Mouse (Mus musculus) stomach, embryonic 14.5 days (tissue): Measurements from ENCODE around the gene Cyp4a12a. TPM values are rescaled to one million over a fixed set of nuclear protein-coding genes. Genes with fewer than 3 reads are reported as not detected.
"Not testable (repeated sequence)": the region's sequence is repeated elsewhere in the genome, so short reads cannot be mapped to it uniquely, and the experiment has no call there.

Experiments
- ATAC-seq: fragments of 200-750 bp; cut with Nextera tagmentation; 2 replicates; pipeline ENCODE4 v1.8.0; 2017; ENCODE audit warnings: low read depth, moderate TSS enrichment; ENCODE audit not compliant: insufficient number of reproducible peaks, insufficient read depth, low FRiP score
- H3K27ac ChIP-seq: fragments of 300-500 bp; sonication (generic); 2 replicates; pipeline ENCODE4 v1.5.1; 2014; ENCODE audit warnings: mild to moderate bottlenecking, low read length, moderate library complexity, mixed read lengths
- H3K27me3 ChIP-seq: fragments of 300-500 bp; sonication (generic); 2 replicates; pipeline ENCODE4 v1.6.1; 2014; ENCODE audit warnings: low read length, control low read depth, mixed read lengths; ENCODE audit not compliant: control insufficient read depth, insufficient read depth
- H3K36me3 ChIP-seq: fragments of 300-500 bp; sonication (generic); 2 replicates; pipeline ENCODE4 v1.6.1; 2014; ENCODE audit warnings: mild to moderate bottlenecking, control low read depth, low read length, moderate library complexity, mixed read lengths; ENCODE audit not compliant: control insufficient read depth, insufficient read depth
- H3K4me1 ChIP-seq: fragments of 300-500 bp; sonication (generic); 2 replicates; pipeline ENCODE4 v1.6.1; 2014; ENCODE audit warnings: low read length, control low read depth, mixed read lengths; ENCODE audit not compliant: control insufficient read depth, insufficient read depth
- H3K4me2 ChIP-seq: fragments of 300-500 bp; sonication (generic); replicated peaks from 2 replicates; pipeline ENCODE4 v1.6.1; 2014; ENCODE audit warnings: low read depth, low read length, control low read depth
- H3K4me3 ChIP-seq: fragments of 300-500 bp; sonication (generic); 2 replicates; pipeline ENCODE4 v1.5.1; 2014; ENCODE audit warnings: low read depth, low read length, control low read depth
- H3K9ac ChIP-seq: fragments of 300-500 bp; sonication (generic); replicated peaks from 2 replicates; pipeline ENCODE4 v1.6.1; 2014; ENCODE audit warnings: low read depth, mild to moderate bottlenecking, control low read depth, low read length, moderate library complexity, mixed read lengths
- H3K9me3 ChIP-seq: fragments of 300-500 bp; sonication (generic); 2 replicates; pipeline ENCODE4 v1.6.1; 2016; ENCODE audit warnings: low read depth, low read length, control low read depth; ENCODE audit not compliant: control insufficient read depth
- WGBS: fragments of 180-500 bp; shearing (Covaris S2); extraction: QIAGEN DNeasy Blood & Tissue Kit; methylation state at CpG from one replicate; pipeline ENCODE4 v1.1.7; 2014; 5-methylcytosine and 5-hydroxymethylcytosine counted together
- polyA plus RNA-seq: library from polyadenylated mRNA; unstranded; fragments of >200 nt; fragmentation: Nextera tagmentation; extraction: Ambion mirVana; gene quantifications from 2 replicates; pipeline ENCODE4 v1.2.1, GENCODE M21; 2014

Gene Cyp4a12a
- polyA plus RNA-seq, result not detected in 2 replicates

- not testable (repeated sequence) for H3K4me2 ChIP-seq, H3K27me3 ChIP-seq, H3K4me1 ChIP-seq, H3K9me3 ChIP-seq, H3K9ac ChIP-seq, H3K27ac ChIP-seq, H3K36me3 ChIP-seq, ATAC-seq, H3K4me3 ChIP-seq
Observed at GRCm38 (mm10) chr4:115298746-115299145, at the start of gene Cyp4a12a. Gene Cyp4a12a (plus strand): TSS chr4:115299046.

GRCm38 (mm10) chr4:115264687-115265569 is 33.9 kb upstream of the Cyp4a12a start:
- not testable (repeated sequence) for ATAC-seq, H3K27ac ChIP-seq, H3K9ac ChIP-seq, H3K4me2 ChIP-seq, H3K9me3 ChIP-seq, H3K4me3 ChIP-seq, H3K4me1 ChIP-seq, H3K36me3 ChIP-seq, H3K27me3 ChIP-seq
- 85% methylated on average over 3 of the region's 4 CpGs for WGBS

GRCm38 (mm10) chr4:115278215-115278982 is 20.4 kb upstream of the Cyp4a12a start:
- not testable (repeated sequence) for ATAC-seq, H3K4me3 ChIP-seq, H3K9me3 ChIP-seq, H3K27me3 ChIP-seq, H3K4me1 ChIP-seq, H3K27ac ChIP-seq, H3K36me3 ChIP-seq, H3K4me2 ChIP-seq, H3K9ac ChIP-seq
- WGBS, result 86% methylated on average over 2 of the region's 3 CpGs

- no peak for ATAC-seq
- H3K4me2 ChIP-seq, result peak overlapping the region; percentile 35
Observed at GRCm38 (mm10) chr4:115280342-115280741, 18.5 kb upstream of the Cyp4a12a start.

GRCm38 (mm10) chr4:115280779-115281178 is 18.1 kb upstream of the Cyp4a12a start:
- H3K9me3 ChIP-seq, H3K36me3 ChIP-seq, H3K9ac ChIP-seq, ATAC-seq, H3K27ac ChIP-seq, H3K4me1 ChIP-seq, H3K27me3 ChIP-seq: not testable (repeated sequence)
- peak overlapping the region; percentile 19; the same call in 1 of the 2 replicates for H3K4me3 ChIP-seq
- peak overlapping the region; percentile 35 for H3K4me2 ChIP-seq
- 13% methylated on average over 10 of the region's 10 CpGs for WGBS

More at GRCm38 (mm10) chr4:115280342-115280741, 18.5 kb upstream of the Cyp4a12a start:
- Histone ChIP-seq H3K27me3 (no peaks in the 10 kb centered on the region), H3K27ac (no peak overlapping the region), H3K9me3 (no peaks in the 10 kb centered on the region), H3K9ac (no peak overlapping the region), H3K4me1 (no peaks in the 10 kb centered on the region), H3K36me3 (no peaks in the 10 kb centered on the region), H3K4me3 (no peak overlapping the region)

GRCm38 (mm10) chr4:115281231-115281767 is 17.5 kb upstream of the Cyp4a12a start:
- Histone ChIP-seq H3K4me3 (peak overlapping the region; percentile 19; the same call in 1 of the 2 replicates), H3K4me2 (peak overlapping the region; percentile 35)
- not testable (repeated sequence) for H3K27ac ChIP-seq, H3K36me3 ChIP-seq, H3K27me3 ChIP-seq, H3K9ac ChIP-seq, ATAC-seq, H3K4me1 ChIP-seq, H3K9me3 ChIP-seq
- 12% methylated on average over 19 of the region's 23 CpGs for WGBS

GRCm38 (mm10) chr4:115325722-115326121 is 26.9 kb downstream of the Cyp4a12a start:
- not testable (repeated sequence) for ATAC-seq, H3K27me3 ChIP-seq, H3K27ac ChIP-seq, H3K4me1 ChIP-seq, H3K36me3 ChIP-seq, H3K4me2 ChIP-seq, H3K4me3 ChIP-seq, H3K9me3 ChIP-seq, H3K9ac ChIP-seq

GRCm38 (mm10) chr4:115365624-115366023 is 66.8 kb downstream of the Cyp4a12a start:
- not testable (repeated sequence) for H3K27me3 ChIP-seq, ATAC-seq, H3K4me3 ChIP-seq, H3K9me3 ChIP-seq, H3K4me2 ChIP-seq, H3K4me1 ChIP-seq, H3K36me3 ChIP-seq, H3K27ac ChIP-seq, H3K9ac ChIP-seq
- 78% methylated on average over 3 of the region's 3 CpGs for WGBS
